Mouse (Mus musculus) spleen, embryonic (tissue): ENCODE results near the gene Adra2a.

Source experiments
- CTCF ChIA-PET: fragments of 350-600 bp; sonication (Branson Sonifier 250); formaldehyde crosslinking; loops from one replicate; lab custom pipeline; 2022; lab: Charles Lee

Gene Adra2a

GRCm38 (mm10) chr19:54076362-54077349, 32.7 kb downstream of the Adra2a start:
- CTCF ChIA-PET, result no interaction called here

- CTCF ChIA-PET, result no interaction called here
Observed at GRCm38 (mm10) chr19:54081303-54081702, 37.4 kb downstream of the Adra2a start.

- CTCF ChIA-PET, result no interaction called here
Observed at GRCm38 (mm10) chr19:54081716-54082165, 37.8 kb downstream of the Adra2a start.

GRCm38 (mm10) chr19:54087319-54087718, 43.4 kb downstream of the Adra2a start:
- CTCF ChIA-PET, result no interaction called here

DNA sequence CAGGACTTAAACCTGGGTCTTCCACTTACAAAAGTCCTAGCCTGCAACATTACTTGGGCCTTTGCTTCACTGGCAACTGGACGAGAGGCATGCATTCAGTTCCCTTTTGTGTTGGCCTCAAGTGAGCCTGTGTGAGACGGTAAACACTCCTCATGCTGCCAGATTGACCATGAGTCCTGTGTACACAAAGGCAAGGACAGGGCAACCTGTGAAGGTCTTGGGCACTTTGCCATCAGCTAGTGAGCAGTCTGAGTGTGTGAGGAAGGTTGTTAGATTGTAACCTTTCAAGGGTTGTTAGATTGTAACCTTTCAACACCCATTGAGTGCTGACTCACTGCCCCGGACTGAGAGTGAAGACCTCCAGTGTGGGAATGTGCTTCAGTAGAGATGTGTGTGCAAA, 49.6 kb downstream of the Adra2a start:
- CTCF ChIA-PET, result no interaction called here

GRCm38 (mm10) chr19:54095716-54096115, 51.8 kb downstream of the Adra2a start:
- CTCF ChIA-PET, result no interaction called here

GRCm38 (mm10) chr19:54098367-54098766, 54.4 kb downstream of the Adra2a start:
- CTCF ChIA-PET, result no interaction called here
